Mouse (Mus musculus) olfactory bulb, adult 2 months (tissue): Measurements from ENCODE around the gene Brd1.

ENCODE experiments used
- CTCF ChIP-seq: fragments of 200-500 bp; IDR thresholded peaks from 2 replicates; pipeline ENCODE4 v1.5.1; 2012; ENCODE audit warnings: low read depth, mild to moderate bottlenecking, low read length, moderate library complexity; ENCODE audit not compliant: insufficient read depth
- POLR2A ChIP-seq: fragments of 200-500 bp; IDR thresholded peaks from 2 replicates; pipeline ENCODE4 v1.6.1; 2012; ENCODE audit warnings: mild to moderate bottlenecking, low read depth, low read length, moderate library complexity; ENCODE audit not compliant: insufficient read depth

DNA sequence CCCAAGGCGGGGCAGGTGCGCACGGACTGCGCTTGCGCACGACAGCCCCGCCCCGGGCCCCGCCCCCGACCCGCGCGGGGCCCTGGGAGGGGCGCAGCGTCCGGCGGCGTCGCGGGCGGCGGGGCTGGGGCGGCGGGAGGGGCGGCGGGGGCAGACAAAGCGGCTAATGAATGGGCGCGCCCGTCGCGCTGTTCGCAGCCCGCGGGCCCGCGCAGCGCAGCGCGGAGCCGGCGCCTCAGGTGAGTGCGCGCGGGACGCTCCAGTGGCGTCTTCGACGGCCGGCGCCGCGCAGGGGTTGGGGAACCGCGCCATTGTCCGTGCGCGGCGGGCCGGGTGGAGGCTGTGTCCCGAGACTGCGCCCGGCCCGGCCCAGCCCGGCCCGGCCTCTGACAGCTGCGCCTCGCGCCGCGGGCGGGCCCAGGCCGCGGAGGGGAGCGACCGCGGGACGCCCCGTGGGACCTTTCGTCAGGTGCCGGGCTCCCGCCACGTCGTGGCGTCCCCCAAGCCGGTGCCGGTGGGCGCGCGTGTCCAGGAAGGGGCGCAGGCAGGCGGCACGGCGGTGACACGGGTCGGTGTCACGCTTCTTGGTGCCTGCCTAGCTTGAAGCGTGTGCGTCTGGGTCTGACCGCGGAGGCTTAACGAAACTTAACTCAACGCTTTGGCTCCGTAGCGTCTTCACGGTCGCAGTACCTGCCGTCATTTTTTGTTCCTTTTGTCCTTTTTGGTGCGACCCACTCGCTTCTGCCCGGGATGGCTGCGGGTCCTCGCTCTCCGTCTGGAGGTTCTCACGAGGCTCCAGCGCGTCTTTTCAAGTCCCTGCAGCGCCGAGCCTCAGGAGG lies 17.8 kb upstream of the Brd1 start, which contains the start of gene Zbed4:
- no peak for TF ChIP-seq CTCF
- no peak for TF ChIP-seq POLR2A
